Mouse (Mus musculus) spleen, postnatal 4 days (tissue): ENCODE measurements around the gene Rwdd2b.
A peak's percentile ranks its signal among the peaks of the same experiment; 100 is the strongest.

Experiments used
- DNase-seq, 2 experiments: peaks; one replicate each; pipeline ENCODE4 v3.0.0; 2022; ENCODE audit warnings: low spot score in 2 of 2

Gene Rwdd2b

GRCm38 (mm10) chr16:87440184-87440686, at the start of gene Rwdd2b:
Rwdd2b (minus strand) TSS chr16:87440573.
- peak; percentile 91 to 96 for DNase-seq

GRCm38 (mm10) chr16:87488605-87489004, 48.2 kb upstream of the Rwdd2b start:
- no peak for DNase-seq

GRCm38 (mm10) chr16:87486739-87487138, 46.4 kb upstream of the Rwdd2b start:
- DNase-seq = no peak

- DNase-seq = no peak
These were observed 44.0 kb upstream of the Rwdd2b start for GRCm38 (mm10) chr16:87484367-87484766.

- no peak for DNase-seq
These were observed 30.2 kb upstream of the Rwdd2b start for GRCm38 (mm10) chr16:87470579-87470978.

GRCm38 (mm10) chr16:87458752-87459151, 18.4 kb upstream of the Rwdd2b start:
- DNase-seq = peak in 1 of 2 experiments; percentile 53

GRCm38 (mm10) chr16:87455180-87455611, 14.8 kb upstream of the Rwdd2b start:
- DNase-seq = no peak

GRCm38 (mm10) chr16:87454419-87455179, 14.2 kb upstream of the Rwdd2b start, which contains the start of gene Usp16:
Usp16 (plus strand) TSS chr16:87454703.
- DNase-seq = peak; percentile 86 to 92

GRCm38 (mm10) chr16:87453226-87453625, 12.9 kb upstream of the Rwdd2b start:
- peak in 1 of 2 experiments; percentile 57 for DNase-seq

GRCm38 (mm10) chr16:87445528-87445927, 5.2 kb upstream of the Rwdd2b start:
- DNase-seq = no peak

- no peak for DNase-seq
These were observed 4.7 kb upstream of the Rwdd2b start for GRCm38 (mm10) chr16:87445110-87445509.

- DNase-seq = no peak
These were observed 3.7 kb upstream of the Rwdd2b start for GRCm38 (mm10) chr16:87444071-87444470.

- DNase-seq = no peak
These were observed 2.9 kb upstream of the Rwdd2b start for GRCm38 (mm10) chr16:87443245-87443644.

- no peak for DNase-seq
These were observed 1.9 kb upstream of the Rwdd2b start for GRCm38 (mm10) chr16:87442291-87442690.

GRCm38 (mm10) chr16:87441089-87441488, 716 bp upstream of the Rwdd2b start:
- DNase-seq = no peak

- no peak for DNase-seq
These were observed 1.7 kb downstream of the Rwdd2b start for GRCm38 (mm10) chr16:87438697-87439096.

GRCm38 (mm10) chr16:87437096-87437495, 3.3 kb downstream of the Rwdd2b start:
- DNase-seq = peak in 1 of 2 experiments; percentile 51

GRCm38 (mm10) chr16:87435411-87436205, 4.8 kb downstream of the Rwdd2b start:
- peak in 1 of 2 experiments; percentile 61 for DNase-seq

GRCm38 (mm10) chr16:87434946-87435345, 5.4 kb downstream of the Rwdd2b start:
- no peak for DNase-seq

GRCm38 (mm10) chr16:87434266-87434665, 6.1 kb downstream of the Rwdd2b start:
- peak in 1 of 2 experiments; percentile 49 for DNase-seq

GRCm38 (mm10) chr16:87432033-87432814, 8.1 kb downstream of the Rwdd2b start, which contains the start of gene Ltn1:
Ltn1 (minus strand) TSS chr16:87432612.
- peak; percentile 96 to 97 for DNase-seq
